Mouse (Mus musculus) adipose tissue, adult 10 weeks (tissue): ENCODE measurements around the gene Atxn7l2. TPM values are rescaled to one million over a fixed set of nuclear protein-coding genes. Genes with fewer than 3 reads are reported as not detected.

Source experiments
- polyA plus RNA-seq: library from polyadenylated mRNA; stranded (reverse); fragments of 350-450 nt; fragmentation: Illumina TruSeq; extraction: RNeasy Lipid Tissue Mini Kit (QIAGEN cat#74804); gene quantifications from one replicate; pipeline ENCODE4 v1.2.3, GENCODE M21; 2014; ENCODE audit warnings: low read depth, low replicate concordance

The Atxn7l2 gene
- 7.0 TPM for polyA plus RNA-seq

DNA sequence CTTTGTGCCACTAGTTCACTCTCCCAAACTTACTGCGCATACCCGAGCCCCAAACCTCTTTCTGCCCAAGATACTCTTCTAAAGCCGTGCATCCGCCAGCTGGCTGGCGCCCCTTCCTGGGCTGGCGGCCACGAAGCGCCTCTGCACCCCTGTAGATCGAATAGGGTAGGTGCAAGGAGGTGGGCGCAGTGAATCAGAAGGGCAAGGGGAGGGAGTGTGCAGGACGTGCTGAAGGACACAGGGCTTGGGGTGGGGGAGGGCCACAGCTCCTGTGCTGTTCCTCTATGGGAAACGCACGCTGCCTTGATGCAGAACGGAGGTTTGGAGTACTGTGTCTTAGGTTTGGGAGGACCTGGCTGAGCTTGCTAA, at the start of gene Atxn7l2:
Atxn7l2 (minus strand) TSS at position 164 of the 369 bp plus-strand sequence.

DNA sequence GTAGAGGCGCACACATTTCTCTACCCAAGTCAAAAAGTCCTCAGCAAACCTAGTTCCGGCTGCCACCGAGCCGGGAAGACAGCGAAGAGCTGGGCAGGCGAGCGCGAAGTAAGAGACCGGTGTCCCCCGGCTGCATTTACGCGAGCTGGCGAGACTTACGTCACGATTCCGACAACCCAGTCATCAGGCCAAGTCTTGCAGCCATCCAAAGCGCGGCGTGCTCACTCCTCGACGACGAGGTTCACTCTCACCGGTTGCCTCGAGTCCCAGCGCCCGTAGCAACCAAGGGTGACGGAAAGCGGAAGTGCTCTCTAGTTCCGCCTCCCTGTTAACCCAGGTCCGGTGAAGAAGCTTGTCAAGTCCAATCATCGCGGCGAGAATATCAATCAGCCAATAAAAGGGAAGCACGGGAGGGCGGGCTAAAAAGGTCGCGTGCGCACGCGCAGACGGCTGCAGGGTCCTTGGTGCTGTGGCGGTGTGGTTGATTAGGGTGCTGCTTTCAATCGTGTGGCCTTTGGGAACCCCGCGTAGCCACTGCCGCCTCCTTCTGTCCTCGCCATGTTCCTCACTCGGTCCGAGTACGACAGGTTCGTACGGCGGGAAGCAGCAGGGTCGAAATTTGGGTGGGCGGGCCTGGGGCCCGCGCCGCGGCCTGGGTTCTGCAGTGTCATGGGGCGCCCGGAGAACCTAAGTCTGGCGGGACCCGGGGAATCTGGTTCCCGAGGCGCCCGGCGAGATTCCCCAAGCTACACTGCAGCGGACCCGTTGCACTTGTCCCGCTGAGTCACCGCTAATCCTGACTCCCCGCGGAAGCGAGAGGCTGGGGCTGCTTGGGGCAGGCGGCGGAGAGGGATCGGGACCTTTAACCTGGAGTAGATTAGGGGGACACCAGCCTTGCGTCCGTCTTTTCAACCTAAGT, 46.2 kb upstream of the Atxn7l2 start, which contains the start of gene Psma5:
Psma5 (plus strand) TSS at position 208 of the 919 bp plus-strand sequence.

DNA sequence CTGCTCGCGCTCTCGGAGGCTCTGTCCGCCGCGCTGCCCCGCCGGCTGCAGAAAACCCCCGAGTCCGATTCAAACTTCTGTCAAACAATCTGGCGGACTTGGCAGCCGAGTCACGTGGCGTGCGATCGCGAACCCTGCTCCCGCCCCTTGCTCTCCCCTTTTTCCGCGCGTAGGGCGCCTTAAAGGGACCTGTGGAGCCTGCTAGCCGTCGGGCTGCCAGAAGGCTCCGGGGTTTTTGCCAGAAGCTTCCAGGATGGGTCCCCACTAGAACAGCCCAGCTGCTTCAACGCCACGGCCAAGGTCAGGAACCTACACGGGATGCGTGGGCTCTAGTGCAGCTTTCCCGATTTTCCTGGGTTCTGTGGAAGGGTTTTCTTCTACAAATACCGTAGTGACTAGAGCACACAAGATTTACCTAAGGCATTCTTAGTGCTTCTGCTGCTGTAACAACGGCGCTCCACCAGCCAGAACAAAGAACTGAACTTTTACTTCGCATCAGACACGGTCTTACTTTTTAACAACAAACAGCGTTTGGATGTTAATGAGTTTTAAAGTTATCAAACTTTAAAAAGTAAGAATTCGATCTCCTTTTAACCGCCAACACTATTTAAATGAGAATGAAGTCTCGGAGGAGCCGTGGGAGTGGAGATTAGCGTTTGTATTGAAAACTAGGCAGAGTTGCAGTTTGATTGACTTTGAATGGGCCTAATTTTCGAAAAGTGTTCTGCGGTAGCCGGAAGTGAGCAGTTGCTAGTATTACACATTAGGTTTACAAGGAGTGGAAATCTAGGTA, 16.0 kb upstream of the Atxn7l2 start, which contains the start of gene Sypl2:
Sypl2 (minus strand) TSS at position 91 of the 793 bp plus-strand sequence.

DNA sequence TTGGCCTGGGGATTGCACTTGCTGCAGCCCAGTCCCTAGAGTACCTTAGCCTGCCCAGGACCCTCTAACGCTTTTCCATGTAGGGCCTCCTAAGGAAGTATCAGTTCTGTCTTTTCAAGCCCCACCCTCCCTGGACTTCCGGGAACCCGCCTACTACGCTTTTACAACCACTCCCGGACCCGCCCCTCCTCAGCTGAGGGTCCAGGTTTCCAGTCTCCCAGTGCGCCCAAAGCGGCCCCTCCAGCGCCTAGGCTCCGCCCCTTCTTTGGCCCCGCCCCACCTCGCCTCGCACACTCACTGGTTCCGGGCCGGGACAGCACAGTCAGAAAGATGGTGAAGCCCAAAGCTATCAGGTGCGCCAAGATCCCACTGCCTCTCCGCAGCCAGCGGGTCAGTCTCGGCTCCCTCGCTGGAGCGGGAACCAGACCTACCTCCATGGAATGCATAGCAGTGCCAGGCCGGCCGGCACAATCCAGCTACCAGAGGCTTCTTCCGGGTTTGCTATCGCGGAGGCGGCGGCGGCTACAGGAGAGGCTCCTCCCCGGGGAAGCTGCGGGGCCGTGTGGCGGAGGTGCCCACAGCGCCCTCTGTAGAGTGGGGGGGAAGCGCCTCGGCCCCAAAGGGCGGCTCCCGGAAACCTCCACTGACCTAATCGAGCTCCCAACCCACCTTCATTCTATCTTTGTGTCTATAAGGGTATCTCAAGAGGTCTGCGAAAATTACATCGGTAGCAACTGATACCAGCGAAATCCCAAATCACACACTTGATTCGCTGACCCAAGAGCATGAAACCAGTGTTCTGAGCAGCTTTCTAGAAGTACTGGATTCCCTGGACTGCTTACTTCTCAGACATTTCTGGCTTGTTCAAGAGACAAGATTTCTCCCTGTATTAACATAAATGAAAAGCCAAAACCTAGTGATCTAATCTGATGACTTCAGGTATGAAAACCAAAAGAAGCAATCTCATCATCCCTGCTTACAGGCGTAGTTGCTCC, 10.1 kb downstream of the Atxn7l2 start, which contains the start of gene Cyb561d1:
Cyb561d1 (minus strand) TSS at position 884 of the 995 bp plus-strand sequence.

DNA sequence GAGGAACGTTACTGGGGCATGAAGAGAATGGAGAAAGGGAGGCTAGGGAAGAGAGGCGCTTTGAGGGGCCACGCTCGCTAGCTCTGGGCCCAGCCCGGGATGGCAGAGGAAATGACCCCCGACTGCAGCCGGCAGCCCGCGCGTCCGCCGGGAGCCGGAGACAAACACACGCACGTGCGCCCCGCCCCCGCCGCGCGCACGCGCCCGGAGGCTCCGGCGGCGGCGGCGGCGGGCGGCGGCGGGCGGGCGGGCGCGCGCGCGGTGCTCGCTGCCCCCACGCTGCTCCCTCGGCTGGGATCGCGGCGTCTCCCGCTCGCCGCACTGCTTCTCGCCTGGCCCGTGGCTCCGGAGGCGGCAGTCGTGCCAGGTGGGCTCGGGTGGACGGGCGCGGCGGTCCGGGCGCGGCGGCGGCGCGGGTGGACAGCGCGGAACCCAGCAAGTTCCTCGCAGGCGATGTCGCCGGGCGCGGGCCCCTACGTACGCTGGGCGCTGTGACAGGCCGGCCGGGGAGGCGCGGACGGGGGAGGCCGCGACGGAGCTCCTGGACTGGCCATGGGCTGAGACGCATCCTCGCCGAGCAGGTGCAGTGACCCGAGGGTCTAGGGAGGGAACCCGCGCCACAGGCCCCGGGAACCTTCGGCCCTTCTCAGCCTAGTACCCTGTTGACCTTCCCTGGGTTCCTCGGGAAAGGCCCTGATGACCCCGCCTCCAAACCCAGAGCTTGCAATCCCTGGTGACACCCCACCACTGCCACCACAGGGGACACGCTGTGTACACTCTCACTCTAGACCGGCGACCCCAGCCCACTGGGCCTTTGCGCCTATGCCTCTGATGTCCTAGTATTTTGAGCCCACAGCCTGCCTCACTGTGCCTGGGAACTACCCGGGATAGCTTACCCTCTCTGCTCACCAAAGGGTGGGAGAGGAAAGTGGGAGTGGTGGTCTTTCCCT, 24.4 kb downstream of the Atxn7l2 start, which contains the start of gene Amigo1:
Amigo1 (plus strand) TSS at position 238 of the 950 bp plus-strand sequence.

DNA sequence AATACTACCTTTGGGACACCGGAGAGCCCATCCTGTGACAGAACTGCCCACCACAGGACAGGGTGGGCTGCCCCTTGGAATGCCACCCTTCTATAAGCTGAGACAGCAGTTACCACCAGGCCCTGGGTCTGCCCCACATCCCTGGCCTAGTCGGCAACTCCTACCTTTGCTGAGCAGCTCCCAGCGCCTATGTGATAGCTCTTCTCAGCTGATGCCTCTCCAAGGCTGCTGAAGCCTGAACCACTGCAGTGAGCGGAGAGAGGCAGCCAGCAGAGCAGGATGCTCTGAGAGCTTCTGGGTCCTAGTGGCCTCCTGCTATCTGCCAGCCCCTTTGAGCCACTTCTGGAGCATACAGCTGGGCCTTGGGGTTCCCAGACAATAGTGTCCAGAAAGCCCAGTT, 56.1 kb downstream of the Atxn7l2 start, which contains the start of gene Gpr61:
Gpr61 (minus strand) TSS at position 227 of the 400 bp plus-strand sequence.

Other genes with a start within 250 kb of the Atxn7l2 start
- gene Gstm3, start 241.7 kb downstream of the Atxn7l2 start, polyA plus RNA-seq, result 0.32 TPM
- gene Gstm2, start 224.5 kb downstream of the Atxn7l2 start, polyA plus RNA-seq, result 898 TPM
- gene Gstm1, start 193.0 kb downstream of the Atxn7l2 start, polyA plus RNA-seq, result 759 TPM
- 42.1 TPM for gene Gstm4, start 166.0 kb downstream of the Atxn7l2 start, polyA plus RNA-seq
- gene Ampd2, start 124.3 kb downstream of the Atxn7l2 start, polyA plus RNA-seq, result 24.9 TPM
- 7.7 TPM for gene Gnat2, start 118.1 kb downstream of the Atxn7l2 start, polyA plus RNA-seq
- 87.4 TPM for gene Gnai3, start 64.8 kb downstream of the Atxn7l2 start, polyA plus RNA-seq
- gene Gpr61, start 56.1 kb downstream of the Atxn7l2 start, polyA plus RNA-seq, result not detected
- gene Amigo1, start 24.6 kb downstream of the Atxn7l2 start, polyA plus RNA-seq, result 8.0 TPM
- gene Cyb561d1, start 9.7 kb downstream of the Atxn7l2 start, polyA plus RNA-seq, result 10.6 TPM
- 2.5 TPM for gene Sypl2, start 15.7 kb upstream of the Atxn7l2 start, polyA plus RNA-seq
- gene Psma5, start 46.0 kb upstream of the Atxn7l2 start, polyA plus RNA-seq, result 108 TPM
- 317 TPM for gene Sort1, start 73.1 kb upstream of the Atxn7l2 start, polyA plus RNA-seq
- gene Mybphl, start 154.0 kb upstream of the Atxn7l2 start, polyA plus RNA-seq, result not detected
- 1.3 TPM for gene Psrc1, start 172.9 kb upstream of the Atxn7l2 start, polyA plus RNA-seq
- gene Celsr2, start 204.6 kb upstream of the Atxn7l2 start, polyA plus RNA-seq, result 20.4 TPM
- 113 TPM for gene Sars, start 234.3 kb upstream of the Atxn7l2 start, polyA plus RNA-seq